Mouse (Mus musculus) embryo, embryonic 10 days (tissue): ENCODE data around the gene Pip5k1c.

ENCODE experiments used
- DNase-seq: peaks from one replicate; pipeline ENCODE4 v3.0.0-alpha.2; 2015; ENCODE audit warnings: low spot score

Pip5k1c gene

DNA sequence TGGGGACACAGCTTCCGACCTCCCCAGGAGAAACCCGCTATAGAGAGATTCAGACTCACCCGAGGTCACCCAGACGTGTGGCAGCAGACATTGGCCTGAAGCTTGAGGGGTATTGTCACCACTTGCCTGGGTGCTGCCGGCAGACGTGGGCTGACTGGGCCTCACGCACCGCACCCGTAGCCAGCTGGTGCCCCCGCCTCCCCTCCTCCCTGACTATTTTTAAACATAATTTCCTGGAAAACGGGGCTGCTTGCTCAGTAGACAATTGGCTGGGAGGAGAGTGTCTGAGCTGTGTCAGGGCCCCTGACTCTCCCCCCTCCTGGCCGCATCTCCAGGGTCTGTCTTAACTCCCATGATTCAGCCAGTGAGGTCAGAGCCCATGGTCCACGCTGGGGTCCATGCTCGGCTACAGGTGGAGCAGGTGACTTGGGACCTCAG, 10.0 kb downstream of the Pip5k1c start:
- no peak for DNase-seq

- DNase-seq, result no peak
These were observed 10.5 kb downstream of the Pip5k1c start for GRCm38 (mm10) chr10:81303258-81303657.

- DNase-seq, result no peak
These were observed 11.0 kb downstream of the Pip5k1c start for GRCm38 (mm10) chr10:81303761-81304160.

GRCm38 (mm10) chr10:81304597-81305238, 12.0 kb downstream of the Pip5k1c start:
- DNase-seq, result peak; percentile 75

DNA sequence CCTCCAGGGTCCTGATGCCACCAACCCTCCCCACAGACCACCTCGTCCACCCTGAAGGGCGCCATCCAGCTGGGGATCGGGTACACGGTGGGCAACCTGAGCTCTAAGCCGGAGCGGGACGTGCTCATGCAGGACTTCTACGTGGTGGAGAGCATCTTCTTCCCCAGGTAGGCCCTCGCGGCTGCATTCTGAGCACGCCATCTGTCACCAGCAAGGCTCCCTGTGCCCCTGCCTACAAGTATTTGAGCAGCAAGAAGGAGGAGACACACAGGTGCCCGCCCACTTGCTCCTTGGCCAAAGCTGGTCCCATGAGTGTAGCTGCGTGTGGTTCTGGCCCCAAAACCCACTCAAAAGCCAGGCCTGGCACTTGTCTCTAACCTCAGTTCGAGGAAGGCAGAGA, 12.9 kb downstream of the Pip5k1c start:
- DNase-seq, result no peak

- DNase-seq, result no peak
These were observed 13.5 kb downstream of the Pip5k1c start for GRCm38 (mm10) chr10:81306173-81306668.

DNA sequence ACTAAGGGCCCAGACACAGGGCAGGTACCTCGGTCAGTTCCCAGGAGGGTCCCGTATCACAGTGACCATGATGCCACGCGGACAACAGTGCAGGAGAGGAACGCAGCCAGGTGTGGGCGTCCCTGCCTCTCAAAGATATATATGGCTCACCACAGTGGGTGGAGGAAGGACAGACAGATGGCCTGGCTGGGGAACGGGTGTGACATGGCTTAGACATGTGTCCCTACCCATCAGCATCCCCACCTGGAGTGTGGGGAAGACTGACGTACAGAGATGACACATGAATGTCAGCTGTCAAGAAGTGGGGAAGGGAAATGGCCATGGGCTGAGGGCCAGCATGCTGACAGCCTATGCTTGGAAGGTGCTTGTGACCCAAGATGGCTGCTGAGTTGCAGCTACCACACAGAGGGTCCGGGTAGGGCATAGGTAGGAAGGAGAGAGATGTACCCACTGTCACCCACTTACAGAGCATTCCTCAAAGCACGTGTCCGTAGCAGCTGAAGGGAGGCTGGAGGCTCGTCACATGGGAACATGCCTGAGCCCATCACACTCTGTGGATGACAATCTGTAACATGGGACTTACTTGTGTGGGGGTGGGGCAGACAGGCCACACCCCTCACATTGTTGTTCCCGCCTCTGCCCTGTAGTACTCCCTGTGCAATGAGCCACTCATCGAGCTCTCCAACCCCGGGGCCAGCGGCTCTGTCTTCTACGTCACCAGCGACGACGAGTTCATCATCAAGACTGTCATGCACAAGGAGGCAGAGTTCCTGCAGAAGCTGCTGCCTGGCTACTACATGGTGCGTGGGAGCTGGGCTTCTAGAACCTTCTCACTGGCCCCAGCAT, 14.3 kb downstream of the Pip5k1c start:
- no peak for DNase-seq

- no peak for DNase-seq
These were observed 16.8 kb downstream of the Pip5k1c start for GRCm38 (mm10) chr10:81309571-81309970.

GRCm38 (mm10) chr10:81313581-81313980, 20.8 kb downstream of the Pip5k1c start:
- DNase-seq, result no peak

DNA sequence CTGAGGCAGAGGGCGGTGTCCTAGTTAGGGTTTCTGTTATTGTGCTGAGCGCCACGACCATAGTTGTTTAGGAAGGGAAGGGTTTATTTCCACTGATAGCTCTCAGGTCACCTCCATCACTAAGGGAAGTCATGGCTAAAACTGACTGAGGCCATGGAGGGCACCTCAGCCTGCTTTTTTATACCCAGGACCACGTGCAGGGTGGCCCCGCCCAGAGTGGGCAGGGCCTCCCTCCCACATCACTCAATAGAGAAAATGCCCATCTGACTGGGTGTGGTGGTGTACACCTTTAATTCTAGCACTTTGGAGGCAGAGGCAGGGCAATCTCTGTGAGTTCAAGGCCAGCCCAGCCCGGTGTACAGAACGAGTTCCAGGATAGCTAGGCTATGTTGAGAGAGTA, 21.4 kb downstream of the Pip5k1c start:
- no peak for DNase-seq

- DNase-seq, result no peak
These were observed 22.8 kb downstream of the Pip5k1c start for GRCm38 (mm10) chr10:81315587-81315986.

- DNase-seq, result peak; percentile 58
These were observed 23.7 kb downstream of the Pip5k1c start for GRCm38 (mm10) chr10:81316338-81317060.

- peak; percentile 77 for DNase-seq
These were observed 24.5 kb downstream of the Pip5k1c start for GRCm38 (mm10) chr10:81317273-81317672.

- no peak for DNase-seq
These were observed 26.0 kb downstream of the Pip5k1c start for GRCm38 (mm10) chr10:81318589-81319329.

DNA sequence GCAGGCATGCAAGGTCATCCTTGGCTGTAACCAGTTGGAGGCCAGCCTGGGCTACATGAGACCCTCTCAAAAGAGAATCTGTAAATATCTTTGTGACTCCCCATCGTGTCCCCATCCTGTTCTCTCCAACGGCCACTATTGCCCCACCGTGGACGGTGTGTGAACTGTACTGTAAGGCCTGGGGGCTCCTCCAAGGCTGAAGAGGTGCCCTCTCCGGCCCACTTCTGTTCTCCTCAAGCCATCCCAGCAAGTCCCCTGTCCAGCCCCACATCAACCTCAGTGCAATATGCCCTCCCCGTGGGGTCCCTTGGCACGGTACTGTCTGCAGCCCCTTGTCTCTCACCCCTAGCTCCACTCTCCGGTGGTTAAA, 26.6 kb downstream of the Pip5k1c start:
- DNase-seq, result no peak

DNA sequence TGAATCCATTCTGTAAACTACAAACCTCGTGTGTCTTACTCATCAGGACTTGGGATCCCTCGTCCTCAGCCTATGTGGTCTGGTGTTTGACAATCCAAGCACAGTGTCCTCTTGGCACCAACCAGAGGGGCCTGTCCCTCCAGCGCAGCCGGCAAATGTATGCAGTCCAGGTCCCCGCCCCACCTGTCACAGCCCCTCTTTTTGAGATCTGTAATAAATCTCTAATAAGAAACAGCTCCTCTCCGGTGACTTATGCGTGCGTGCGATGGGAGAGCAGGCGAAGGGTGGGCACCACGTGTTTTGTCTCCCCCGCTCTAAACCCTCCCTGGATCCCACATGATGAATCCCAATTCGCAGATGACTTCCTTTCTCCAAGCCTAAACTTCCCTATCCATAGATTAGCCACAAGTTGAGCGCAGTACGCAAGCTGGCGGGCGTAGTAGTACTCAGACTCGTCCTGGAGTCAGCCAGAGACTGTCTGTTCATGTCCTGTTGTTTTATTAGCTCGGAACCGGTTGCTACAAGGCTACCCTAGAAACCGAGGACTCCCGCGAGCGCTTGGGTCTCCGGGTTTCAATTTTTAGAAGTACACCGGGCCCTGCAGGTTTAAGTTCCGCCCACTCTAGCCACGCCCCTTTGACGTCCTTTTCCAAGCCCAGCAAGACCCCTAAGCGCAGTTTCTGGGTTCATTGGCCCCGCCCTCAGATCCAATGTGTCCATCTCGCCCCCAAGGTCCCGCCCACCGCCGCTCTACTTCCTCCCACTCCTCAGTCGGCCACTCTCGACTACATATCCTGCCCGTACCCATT, 27.2 kb downstream of the Pip5k1c start:
- peak; percentile 99 for DNase-seq

- peak; percentile 100 for DNase-seq
These were observed 28.0 kb downstream of the Pip5k1c start, which contains the start of gene Cactin for GRCm38 (mm10) chr10:81320550-81321347. Cactin (plus strand) TSS chr10:81321103.

DNA sequence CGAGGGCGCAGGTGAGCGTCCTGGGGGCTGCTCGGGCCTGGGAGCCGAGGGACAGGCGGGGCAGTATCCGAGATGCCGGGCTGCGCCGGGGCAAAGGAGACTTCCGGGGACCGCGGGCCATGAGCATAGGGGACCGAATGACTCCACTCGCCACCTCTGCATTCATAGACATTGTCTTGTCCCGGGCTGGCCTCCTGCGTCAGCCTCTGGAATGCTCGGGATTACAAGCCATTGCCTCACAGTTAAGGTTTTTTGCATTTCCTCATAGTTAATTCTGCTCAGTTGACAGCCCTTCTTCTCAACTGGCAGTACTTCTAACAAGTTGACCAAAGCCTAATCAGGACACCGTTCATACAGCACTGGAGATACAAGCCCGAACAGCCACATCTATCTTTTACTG, 28.7 kb downstream of the Pip5k1c start:
- DNase-seq, result no peak

DNA sequence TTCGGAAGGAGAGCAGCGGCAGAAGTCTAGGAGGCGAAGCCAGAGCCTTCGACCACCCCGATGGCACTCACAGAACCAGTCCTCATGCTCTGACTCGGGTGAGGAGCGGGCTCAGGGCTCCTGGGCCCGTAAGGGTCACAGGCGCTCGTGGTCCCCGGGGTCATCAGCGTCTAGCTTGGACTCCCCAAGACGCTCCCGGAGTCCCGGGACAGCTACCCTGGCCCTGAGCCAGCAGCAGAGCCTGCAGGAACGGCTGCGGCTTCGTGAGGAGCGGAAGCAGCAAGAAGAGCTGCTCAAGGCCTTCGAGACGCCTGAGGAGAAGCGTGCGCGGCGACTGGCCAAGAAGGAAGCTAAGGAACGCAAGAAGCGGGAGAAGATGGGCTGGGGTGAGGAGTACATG, 29.7 kb downstream of the Pip5k1c start:
- DNase-seq, result no peak

DNA sequence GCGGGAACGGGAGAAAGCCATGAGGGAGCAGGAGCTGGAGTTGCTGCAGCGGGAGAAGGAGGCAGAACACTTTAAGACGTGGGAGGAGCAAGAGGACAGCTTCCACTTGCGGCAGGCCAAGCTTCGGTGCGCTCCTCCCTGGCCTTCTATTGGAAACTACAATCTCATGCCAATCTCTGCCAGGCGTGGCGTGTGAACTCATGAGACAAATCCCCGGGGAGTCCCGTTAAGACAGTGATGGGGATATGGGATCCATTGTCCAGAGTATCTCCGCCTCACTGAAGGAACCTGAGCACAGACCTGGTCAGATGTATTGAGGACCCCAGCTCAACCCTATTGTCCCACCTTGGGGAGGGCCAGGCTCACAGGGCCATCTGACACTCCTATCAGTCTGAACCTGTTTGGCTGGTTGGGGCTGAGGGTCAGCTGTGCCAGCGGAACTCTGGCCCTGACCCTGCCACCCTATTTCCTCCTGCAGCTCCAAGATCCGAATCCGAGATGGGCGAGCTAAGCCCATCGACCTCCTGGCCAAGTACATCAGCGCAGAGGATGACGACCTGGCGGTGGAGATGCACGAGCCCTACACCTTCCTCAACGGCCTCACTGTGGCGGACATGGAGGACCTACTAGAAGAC, 30.5 kb downstream of the Pip5k1c start:
- DNase-seq, result no peak
